ENCODE assay signal across 10 mouse cellular contexts in genomic region chr8:20557184-20557583, GRCm38 (mm10). TPM values are rescaled to one million over a fixed set of nuclear protein-coding genes. Genes with fewer than 3 reads are reported as not detected.
DNase-seq lines count a peak whose midpoint lies in the region; ATAC-seq and TF ChIP-seq lines count a peak whose summit lies in the region.
"Not testable (repeated sequence)": the region's sequence is repeated elsewhere in the genome, so short reads cannot be mapped to it uniquely, and the experiment has no call there.
"Had no signal": no experiment of that assay in that cellular context is flagged by ENCODE, and none has a peak within 500 bp of the region (broad histone marks: within the 10 kb centered on the region; RNA-seq: fewer than 3 reads in every experiment).

No protein-coding gene starts in this region.

- H3K4me2 ChIP-seq in embryonic facial prominence, embryonic 12.5 days (replicated peaks) = peak overlapping the region; percentile 32; the same call in 1 of the 2 replicates
- H3K4me2 ChIP-seq in hindbrain, embryonic 12.5 days (replicated peaks) = peak overlapping the region; percentile 27
- peak overlapping the region; percentile 29 for H3K4me2 ChIP-seq in kidney, embryonic 16.5 days (replicated peaks; ENCODE audit: low read depth, low read length)
- peak overlapping the region; percentile 7 for H3K4me2 ChIP-seq in liver, embryonic 14.5 days (ENCODE audit: low read depth)
- peak overlapping the region; percentile 32; the same call in 1 of the 2 replicates for H3K4me2 ChIP-seq in midbrain, embryonic 12.5 days (replicated peaks)

- intact Hi-C loops in gastrocnemius, adult 2 months (cut with DNase I) = not testable (repeated sequence)

- H3K36me3 ChIP-seq in E14TG2a.4 (ENCODE audit: insufficient read depth, low read length); embryonic facial prominence, embryonic 12.5 days; hindbrain, embryonic 12.5 days; kidney, embryonic 16.5 days (ENCODE audit: insufficient read depth, low read length); liver, embryonic 14.5 days (replicated peaks; ENCODE audit: control insufficient read depth, insufficient read depth, low read depth); midbrain, embryonic 12.5 days: not testable (repeated sequence)

- peak overlapping the region; percentile 56; the same call in 1 of the 2 replicates for H3K4me3 ChIP-seq in E14TG2a.4 (replicated peaks; ENCODE audit: low read length)
- H3K4me3 ChIP-seq in embryonic facial prominence, embryonic 12.5 days; hindbrain, embryonic 12.5 days; kidney, embryonic 16.5 days (ENCODE audit: low read length); liver, embryonic 14.5 days (ENCODE audit: insufficient read depth in 1 of 2, low read depth in 2 of 2, low read length in 2 of 2): not testable (repeated sequence)
- peak overlapping the region; percentile 66 for H3K4me3 ChIP-seq in gastrocnemius, adult 2 months
- 0 out of 2 replicates have a peak overlapping the region, but pooled peaks have one; percentile 32 for H3K4me3 ChIP-seq in midbrain, embryonic 12.5 days

- not testable (repeated sequence) for H3K27ac ChIP-seq in embryonic facial prominence, embryonic 12.5 days; hindbrain, embryonic 12.5 days; kidney, embryonic 16.5 days (ENCODE audit: low read length); liver, embryonic 14.5 days; midbrain, embryonic 12.5 days (replicated peaks)
- peak overlapping the region; percentile 49 for H3K27ac ChIP-seq in gastrocnemius, adult 2 months

- not testable (repeated sequence) for H3K9ac ChIP-seq in embryonic facial prominence, embryonic 12.5 days; hindbrain, embryonic 12.5 days; kidney, embryonic 16.5 days (replicated peaks; ENCODE audit: low read length); liver, embryonic 14.5 days (replicated peaks); midbrain, embryonic 12.5 days (replicated peaks)

- 84% methylated on average over 7 of the region's 8 CpGs for WGBS in embryonic facial prominence, embryonic 12.5 days
- 82% methylated on average over 7 of the region's 8 CpGs for whole genome bisulfite sequencing in hindbrain, embryonic 12.5 days
- 83% methylated on average over 7 of the region's 8 CpGs for WGBS in kidney, embryonic 16.5 days
- 64% methylated on average over 7 of the region's 8 CpGs for WGBS in liver, embryonic 14.5 days (ENCODE audit: insufficient replicate concordance)
- WGBS in midbrain, embryonic 12.5 days = 82% methylated on average over 7 of the region's 8 CpGs

- not testable (repeated sequence) for H3K4me1 ChIP-seq in E14TG2a.4 (replicated peaks; ENCODE audit: low read depth, low read length); embryonic facial prominence, embryonic 12.5 days; hindbrain, embryonic 12.5 days; kidney, embryonic 16.5 days (ENCODE audit: insufficient read depth, low read length); liver, embryonic 14.5 days (replicated peaks; ENCODE audit: control insufficient read depth in 2 of 2, insufficient read depth in 2 of 2, low read length in 1 of 2); midbrain, embryonic 12.5 days

- ATAC-seq in embryonic facial prominence, embryonic 12.5 days (ENCODE audit: insufficient number of reproducible peaks, insufficient read depth, low FRiP score, low TSS enrichment) = peak; percentile 88
- ATAC-seq in hindbrain, embryonic 12.5 days (ENCODE audit: low FRiP score) = peak; percentile 90
- peak; percentile 84 for ATAC-seq in kidney, embryonic 16.5 days (ENCODE audit: low FRiP score, low TSS enrichment)
- peak; percentile 46 for ATAC-seq in liver, embryonic 14.5 days (ENCODE audit: insufficient read depth)
- peak; percentile 84 for ATAC-seq in midbrain, embryonic 12.5 days (ENCODE audit: low FRiP score, low read depth)

- not testable (repeated sequence) for H3K27me3 ChIP-seq in E14TG2a.4 (ENCODE audit: insufficient read depth, low read length); embryonic facial prominence, embryonic 12.5 days; hindbrain, embryonic 12.5 days; kidney, embryonic 16.5 days (ENCODE audit: insufficient read depth, low read length); liver, embryonic 14.5 days (ENCODE audit: control insufficient read depth, insufficient read depth, low read length); midbrain, embryonic 12.5 days

- not testable (repeated sequence) for DNase-seq in gastrocnemius, adult 2 months; liver, embryonic 14.5 days (ENCODE audit: low read depth in 3 of 3, low spot score in 3 of 3)
- peak; percentile 0 for DNase-seq in retina, embryonic 14.5 days (ENCODE audit: low spot score)

- TF ChIP-seq CTCF in E14TG2a.4 (conservative IDR thresholded peaks at IDR 0.05; ENCODE audit: low read length); gastrocnemius, adult 2 months (IDR thresholded peaks at IDR 0.05); liver, embryonic 14.5 days (IDR thresholded peaks at IDR 0.05; ENCODE audit: low read depth): not testable (repeated sequence)

- H3K9me3 ChIP-seq in E14TG2a.4 (ENCODE audit: low read length); embryonic facial prominence, embryonic 12.5 days; hindbrain, embryonic 12.5 days (replicated peaks); kidney, embryonic 16.5 days (ENCODE audit: low read length); liver, embryonic 14.5 days (ENCODE audit: control insufficient read depth, low read length); midbrain, embryonic 12.5 days: not testable (repeated sequence)

- TF ChIP-seq EP300 in liver, embryonic 14.5 days (IDR thresholded peaks at IDR 0.05; ENCODE audit: low read depth) = not testable (repeated sequence)

RNA-seq across cellular contexts. Expression of gene Gm21119, which starts 57.5 kb away (rescaled TPM):
- 0.08 and 0.09 TPM in 2 replicates for polyA plus RNA-seq in embryonic facial prominence, embryonic 12.5 days (2016; fragmentation: Nextera tagmentation; extraction: Ambion mirVana)
- total RNA-seq in gastrocnemius, adult 2 months (2021) = under 1 TPM; 0.33 to 0.51 TPM
- 0.13 TPM in 1 of 2 replicates, not detected in the other for polyA plus RNA-seq in hindbrain, embryonic 12.5 days (2016; fragmentation: Nextera tagmentation; extraction: Ambion mirVana)
- polyA plus RNA-seq in kidney, embryonic 16.5 days (2015; fragmentation: Nextera tagmentation; extraction: Ambion mirVana) = not detected in 2 replicates
- not detected in 2 replicates for polyA plus RNA-seq in liver, embryonic 14.5 days (2012; rRNA removed)
- polyA plus RNA-seq in liver, embryonic 14.5 days (2014; fragmentation: Nextera tagmentation; extraction: Ambion mirVana) = not detected in 2 replicates
- polyA plus RNA-seq in midbrain, embryonic 12.5 days (2016; fragmentation: Nextera tagmentation; extraction: Ambion mirVana) = not detected in 2 replicates
- polyA plus RNA-seq: C2C12; kidney, adult 2 months had no signal
